Mouse (Mus musculus) kidney, adult 11 months (tissue): ENCODE data around the gene Slc22a1.
A peak's percentile ranks its signal among the peaks of the same experiment; 100 is the strongest.

Source experiments
- DNase-seq: peaks from one replicate; pipeline ENCODE4 v3.0.0; 2022

The Slc22a1 gene

DNA sequence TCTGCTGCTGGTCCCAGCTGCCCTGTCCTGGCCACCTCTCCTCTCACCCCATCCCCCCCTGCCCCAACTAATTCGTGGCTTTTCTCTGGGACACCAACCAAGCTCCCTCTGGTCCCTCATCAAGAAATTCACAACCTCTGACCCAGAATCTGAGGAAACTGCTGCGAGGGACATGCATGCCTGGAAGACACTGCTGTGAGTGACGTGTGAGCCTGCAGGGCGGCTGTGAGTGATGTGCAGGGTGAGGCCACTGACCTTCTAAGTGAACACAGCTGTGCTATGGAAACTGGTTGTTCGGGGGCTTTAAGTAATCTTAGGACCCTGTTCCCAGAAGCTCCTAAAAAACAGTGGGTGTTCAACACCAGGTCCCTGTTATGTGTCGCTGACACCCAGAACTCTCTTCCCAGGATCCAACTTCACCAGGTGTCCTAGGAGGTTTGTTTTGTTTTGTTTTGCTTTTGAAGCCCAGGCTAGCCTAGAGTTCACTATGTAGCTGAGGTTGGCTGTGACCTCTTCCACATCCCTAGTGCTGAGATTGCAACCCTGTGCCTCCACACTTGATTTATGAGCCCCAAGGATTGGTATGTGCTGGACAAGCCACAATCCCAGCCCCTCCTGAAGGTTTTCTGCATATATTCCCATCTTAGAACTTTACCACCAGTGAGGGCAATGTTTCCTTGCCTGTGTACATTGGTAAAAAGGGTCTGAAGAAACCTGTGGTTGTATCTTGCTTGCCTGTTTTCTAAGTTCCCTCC is 44.5 kb downstream of the Slc22a1 start:
- no peak for DNase-seq

DNA sequence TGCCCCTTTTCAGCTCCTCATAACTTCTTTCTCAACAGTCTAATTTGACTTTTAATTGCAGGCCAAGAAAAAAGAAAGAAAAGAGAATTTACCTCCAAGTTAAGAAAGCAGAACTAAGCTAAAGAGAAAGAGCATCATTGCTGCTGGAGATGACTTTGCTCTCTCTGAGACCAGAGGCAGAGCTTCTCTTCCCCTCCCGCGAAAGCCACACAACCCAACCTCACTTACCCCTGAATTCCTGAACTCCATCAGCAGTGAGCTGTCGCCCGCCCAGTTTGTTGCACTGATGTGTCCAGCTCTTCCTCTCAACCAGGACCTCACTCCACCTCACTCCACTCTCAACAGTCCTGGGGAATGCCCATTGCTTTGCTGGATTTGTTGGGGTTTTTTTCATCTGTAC is 47.6 kb downstream of the Slc22a1 start:
- no peak for DNase-seq

GRCm38 (mm10) chr17:12619641-12620040 is 56.0 kb downstream of the Slc22a1 start:
- no peak for DNase-seq

GRCm38 (mm10) chr17:12615429-12615828 is 60.2 kb downstream of the Slc22a1 start:
- no peak for DNase-seq

DNA sequence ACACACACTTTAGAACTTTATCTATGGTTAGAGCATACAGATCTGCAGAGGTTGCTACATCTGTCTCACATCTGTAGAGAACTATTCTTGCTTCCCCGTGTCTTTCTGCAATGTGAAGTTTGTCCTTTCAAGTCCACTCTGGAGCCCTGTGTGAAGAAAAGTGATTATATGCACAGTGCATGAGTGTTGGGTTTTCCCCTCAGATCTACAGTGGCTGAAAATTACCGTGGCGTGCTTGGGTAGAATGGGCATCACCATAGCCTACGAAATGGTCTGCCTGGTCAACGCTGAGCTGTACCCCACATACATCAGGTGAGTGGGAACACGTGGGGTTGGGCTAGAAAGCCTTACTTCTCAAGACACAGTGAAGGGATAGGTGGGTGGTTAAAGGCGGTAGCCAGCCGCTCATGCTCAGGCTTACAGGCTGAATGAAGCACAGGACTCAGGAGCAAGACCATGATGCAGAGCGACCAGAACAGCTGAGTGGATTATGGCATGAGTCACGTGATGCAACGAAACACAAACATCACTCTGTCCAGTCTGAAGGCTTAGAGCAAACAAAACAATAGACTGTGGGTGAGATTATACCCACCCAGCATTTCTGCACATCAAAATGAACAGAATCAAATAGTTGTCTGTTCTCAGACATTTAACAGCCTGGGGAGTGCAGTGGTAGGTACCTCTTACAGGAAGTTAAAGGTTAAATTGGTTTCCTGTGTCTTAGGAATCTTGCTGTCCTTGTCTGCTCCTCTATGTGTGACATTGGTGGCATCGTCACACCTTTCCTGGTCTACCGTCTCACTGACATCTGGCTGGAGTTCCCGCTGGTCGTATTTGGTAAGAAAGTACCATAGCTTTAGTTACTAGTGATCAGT is 60.9 kb downstream of the Slc22a1 start:
- no peak for DNase-seq

DNA sequence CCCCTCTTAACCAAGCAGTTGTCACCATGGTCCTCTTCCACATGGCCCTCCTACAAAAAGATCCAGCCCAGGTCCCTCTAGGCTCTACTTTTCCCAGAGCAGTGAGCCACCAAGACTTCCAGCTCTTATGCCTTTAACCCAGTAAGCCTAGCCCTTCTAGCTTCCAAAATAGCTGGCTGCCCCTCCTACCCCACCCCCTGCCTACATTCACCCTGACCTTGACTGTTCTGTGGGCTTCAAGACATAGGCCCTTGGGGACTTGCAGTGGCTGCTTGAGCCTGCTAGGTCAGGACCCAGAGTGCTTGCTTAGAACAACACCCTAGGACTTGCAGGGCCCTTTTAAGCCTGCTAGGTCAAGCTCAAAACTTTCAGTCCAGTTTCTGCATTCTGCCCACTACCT is 68.4 kb downstream of the Slc22a1 start:
- DNase-seq: peak; percentile 24

- DNase-seq: no peak
Measured at GRCm38 (mm10) chr17:12606634-12607033, 69.0 kb downstream of the Slc22a1 start.
